Mouse (Mus musculus) liver, embryonic 11.5 days (tissue): ENCODE results near the gene Tinf2. TPM values are rescaled to one million over a fixed set of nuclear protein-coding genes. Genes with fewer than 3 reads are reported as not detected.

Experiments
- ATAC-seq: fragments of 200-750 bp; cut with Nextera tagmentation; replicated peaks from 2 replicates; pipeline ENCODE4 v1.8.0; 2017; ENCODE audit warnings: moderate number of reproducible peaks, mild to moderate bottlenecking, moderate TSS enrichment, moderate library complexity; ENCODE audit not compliant: low FRiP score
- DNase-seq: peaks from one replicate; pipeline ENCODE4 v3.0.0-alpha.2; 2017; ENCODE audit warnings: low spot score
- H3K27ac ChIP-seq: fragments of 300-500 bp; sonication (generic); 2 replicates; pipeline ENCODE4 v1.5.1; 2014; ENCODE audit warnings: mild to moderate bottlenecking, low read depth, low read length, control low read depth
- H3K27me3 ChIP-seq: fragments of 300-500 bp; sonication (generic); replicated peaks from 2 replicates; pipeline ENCODE4 v1.6.1; 2014; ENCODE audit warnings: low read length, mixed read lengths; ENCODE audit not compliant: control insufficient read depth, insufficient read depth
- H3K36me3 ChIP-seq: fragments of 300-500 bp; sonication (generic); 2 replicates; pipeline ENCODE4 v1.6.1; 2014; ENCODE audit warnings: mild to moderate bottlenecking, low read length, moderate library complexity, mixed read lengths; ENCODE audit not compliant: control insufficient read depth, insufficient read depth
- H3K4me1 ChIP-seq: fragments of 300-500 bp; sonication (generic); replicated peaks from 2 replicates; pipeline ENCODE4 v1.6.1; 2014; ENCODE audit warnings: low read length, mixed read lengths; ENCODE audit not compliant: control insufficient read depth, insufficient read depth
- H3K4me2 ChIP-seq: fragments of 300-500 bp; sonication (generic); 2 replicates; pipeline ENCODE4 v1.6.1; 2014; ENCODE audit warnings: mild to moderate bottlenecking, control low read depth, moderate library complexity
- H3K4me3 ChIP-seq: fragments of 300-500 bp; sonication (generic); 2 replicates; pipeline ENCODE4 v1.5.1; 2014; ENCODE audit warnings: low read depth, low read length, control low read depth
- H3K9ac ChIP-seq: fragments of 300-500 bp; sonication (generic); 2 replicates; pipeline ENCODE4 v1.6.1; 2014; ENCODE audit warnings: low read depth, low read length, control low read depth
- H3K9me3 ChIP-seq: fragments of 300-500 bp; sonication (generic); 2 replicates; pipeline ENCODE4 v1.6.1; 2016; ENCODE audit warnings: low read length, inconsistent platforms, mixed read lengths; ENCODE audit not compliant: control insufficient read depth
- WGBS: fragments of 180-500 bp; shearing (Covaris S2); extraction: QIAGEN DNeasy Blood & Tissue Kit; methylation state at CpG from one replicate; pipeline ENCODE4 v1.1.7; 2014; 5-methylcytosine and 5-hydroxymethylcytosine counted together
- polyA plus RNA-seq: library from polyadenylated mRNA; unstranded; fragments of >200 nt; fragmentation: Nextera tagmentation; extraction: Ambion mirVana; gene quantifications from 2 replicates; pipeline ENCODE4 v1.2.1, GENCODE M21; 2014

Tinf2 gene
- polyA plus RNA-seq, 1 experiment from 2014 or later = 44.9 TPM

GRCm38 (mm10) chr14:55656935-55657334 lies 24.7 kb downstream of the Tinf2 start:
- DNase-seq (no peak), ATAC-seq (no peak)
- peaks cover 8% of the 10 kb centered on the region; the same call in 1 of the 2 replicates for H3K4me1 ChIP-seq
- H3K27me3 ChIP-seq = no peaks in the 10 kb centered on the region
- no peak overlapping the region for H3K4me3 ChIP-seq
- no peaks in the 10 kb centered on the region for H3K9me3 ChIP-seq
- WGBS = 84% methylated on average over 3 of the region's 3 CpGs
- H3K27ac ChIP-seq = no peak overlapping the region
- H3K4me2 ChIP-seq = no peak overlapping the region
- no peaks in the 10 kb centered on the region; the same call in 1 of the 2 replicates for H3K36me3 ChIP-seq
- H3K9ac ChIP-seq = no peak overlapping the region

GRCm38 (mm10) chr14:55651528-55651927 lies 30.1 kb downstream of the Tinf2 start:
- peaks cover under 1% of the 10 kb centered on the region; the same call in 1 of the 2 replicates for H3K36me3 ChIP-seq
- H3K4me3 ChIP-seq = no peak overlapping the region
- H3K27me3 ChIP-seq = no peaks in the 10 kb centered on the region
- WGBS = 79% methylated on average over 7 of the region's 7 CpGs
- H3K4me1 ChIP-seq = peaks cover under 1% of the 10 kb centered on the region; the same call in 1 of the 2 replicates
- no peak for ATAC-seq
- H3K4me2 ChIP-seq = no peak overlapping the region
- H3K9me3 ChIP-seq = no peaks in the 10 kb centered on the region
- H3K27ac ChIP-seq = no peak overlapping the region; the same call in 1 of the 2 replicates
- peak overlapping the region; percentile 30; the same call in 1 of the 2 replicates for H3K9ac ChIP-seq
- no peak for DNase-seq

- Histone ChIP-seq H3K36me3 (peaks cover 5% of the 10 kb centered on the region), H3K4me2 (no peak within 1 kb of the TSS), H3K9me3 (no peaks in the 10 kb centered on the region), H3K4me3 (no peak within 1 kb of the TSS), H3K27ac (no peak within 1 kb of the TSS), H3K9ac (no peak within 1 kb of the TSS), H3K27me3 (no peaks in the 10 kb centered on the region), H3K4me1 (peaks cover 11% of the 10 kb centered on the region)
- ATAC-seq = no peak
- WGBS = 86% methylated on average over 2 of the region's 2 CpGs
- DNase-seq = no peak
Measured at GRCm38 (mm10) chr14:55649884-55650283, 31.7 kb downstream of the Tinf2 start, which contains the start of gene Tssk4. TSS of gene Tssk4 (plus strand) at chr14:55650184.

GRCm38 (mm10) chr14:55644261-55644888 lies 37.2 kb downstream of the Tinf2 start:
- H3K9ac ChIP-seq = peak overlapping the region; percentile 89
- ATAC-seq = no peak
- peak overlapping the region; percentile 93 for H3K4me2 ChIP-seq
- WGBS = 28% methylated on average over 17 of the region's 17 CpGs
- no peaks in the 10 kb centered on the region for H3K27me3 ChIP-seq
- no peaks in the 10 kb centered on the region for H3K9me3 ChIP-seq
- DNase-seq = no peak
- peaks cover 19% of the 10 kb centered on the region for H3K36me3 ChIP-seq
- H3K4me3 ChIP-seq = peak overlapping the region; percentile 89
- H3K4me1 ChIP-seq = peaks cover 28% of the 10 kb centered on the region
- peak overlapping the region; percentile 34; the same call in 1 of the 2 replicates for H3K27ac ChIP-seq

- Histone ChIP-seq H3K27ac (peak within 1 kb of the TSS; percentile 83), H3K4me2 (peak within 1 kb of the TSS; percentile 93), H3K27me3 (no peaks in the 10 kb centered on the region), H3K4me3 (peak within 1 kb of the TSS; percentile 89), H3K9ac (peak within 1 kb of the TSS; percentile 89), H3K9me3 (no peaks in the 10 kb centered on the region), H3K36me3 (peaks cover 25% of the 10 kb centered on the region), H3K4me1 (peaks cover 28% of the 10 kb centered on the region)
- ATAC-seq = peak; percentile 86
- DNase-seq = peak; percentile 93
- WGBS = under 1% methylated on average over 89 of the region's 89 CpGs
Measured at GRCm38 (mm10) chr14:55643060-55643907, 38.3 kb downstream of the Tinf2 start, which contains the start of gene Tm9sf1. TSS of gene Tm9sf1 (minus strand) at chr14:55643806.

- H3K4me3 ChIP-seq = peak overlapping the region; percentile 89
- H3K9me3 ChIP-seq = no peaks in the 10 kb centered on the region
- H3K27ac ChIP-seq = peak overlapping the region; percentile 83
- ATAC-seq = peak; percentile 27; the same call in 1 of the 2 replicates
- peaks cover 28% of the 10 kb centered on the region for H3K36me3 ChIP-seq
- H3K9ac ChIP-seq = peak overlapping the region; percentile 89
- peaks cover 28% of the 10 kb centered on the region for H3K4me1 ChIP-seq
- WGBS = 18% methylated on average over 8 of the region's 8 CpGs
- H3K4me2 ChIP-seq = peak overlapping the region; percentile 93
- no peak for DNase-seq
- H3K27me3 ChIP-seq = no peaks in the 10 kb centered on the region
Measured at GRCm38 (mm10) chr14:55642679-55643059, 39.0 kb downstream of the Tinf2 start.

GRCm38 (mm10) chr14:55641291-55641690 lies 40.3 kb downstream of the Tinf2 start:
- 92% methylated on average over 13 of the region's 13 CpGs for WGBS
- peaks cover 26% of the 10 kb centered on the region for H3K4me1 ChIP-seq
- H3K4me3 ChIP-seq = no peak overlapping the region
- DNase-seq (no peak), ATAC-seq (no peak)
- H3K27ac ChIP-seq = no peak overlapping the region
- H3K4me2 ChIP-seq = no peak overlapping the region
- peaks cover 29% of the 10 kb centered on the region for H3K36me3 ChIP-seq
- H3K9me3 ChIP-seq = no peaks in the 10 kb centered on the region
- no peaks in the 10 kb centered on the region for H3K27me3 ChIP-seq
- H3K9ac ChIP-seq = no peak overlapping the region

GRCm38 (mm10) chr14:55640816-55641215 lies 40.8 kb downstream of the Tinf2 start:
- ATAC-seq (no peak), DNase-seq (no peak)
- H3K4me1 ChIP-seq = peaks cover 25% of the 10 kb centered on the region
- no peak overlapping the region for H3K27ac ChIP-seq
- 98% methylated on average over 14 of the region's 14 CpGs for WGBS
- H3K9ac ChIP-seq = no peak overlapping the region
- peaks cover 27% of the 10 kb centered on the region for H3K36me3 ChIP-seq
- H3K4me3 ChIP-seq = no peak overlapping the region
- no peak overlapping the region for H3K4me2 ChIP-seq
- no peaks in the 10 kb centered on the region for H3K9me3 ChIP-seq
- no peaks in the 10 kb centered on the region for H3K27me3 ChIP-seq
